Mouse (Mus musculus): ENCODE measurements around the gene Clec18a. TPM values are rescaled to one million over a fixed set of nuclear protein-coding genes. Genes with fewer than 3 reads are reported as not detected.

Gene Clec18a
- polyA plus RNA-seq, 1 experiment from 2014 or later = 0.27 TPM

GRCm38 (mm10) chr8:111055661-111056060, 36.6 kb downstream of the Clec18a start:
- no peak for ATAC-seq (ENCODE audit: insufficient number of reproducible peaks, insufficient read depth, low FRiP score, low TSS enrichment, low read depth)
- no peaks in the 10 kb centered on the region for H3K27me3 ChIP-seq
- H3K36me3 ChIP-seq = peaks cover 51% of the 10 kb centered on the region
- no peak overlapping the region for H3K9ac ChIP-seq
- H3K4me2 ChIP-seq = no peak overlapping the region
- H3K27ac ChIP-seq = no peak overlapping the region
- 64% methylated on average over 2 of the region's 2 CpGs for WGBS
- H3K4me1 ChIP-seq = peaks cover 24% of the 10 kb centered on the region
- peak overlapping the region; percentile 95 for H3K4me3 ChIP-seq
- no peaks in the 10 kb centered on the region for H3K9me3 ChIP-seq

DNA sequence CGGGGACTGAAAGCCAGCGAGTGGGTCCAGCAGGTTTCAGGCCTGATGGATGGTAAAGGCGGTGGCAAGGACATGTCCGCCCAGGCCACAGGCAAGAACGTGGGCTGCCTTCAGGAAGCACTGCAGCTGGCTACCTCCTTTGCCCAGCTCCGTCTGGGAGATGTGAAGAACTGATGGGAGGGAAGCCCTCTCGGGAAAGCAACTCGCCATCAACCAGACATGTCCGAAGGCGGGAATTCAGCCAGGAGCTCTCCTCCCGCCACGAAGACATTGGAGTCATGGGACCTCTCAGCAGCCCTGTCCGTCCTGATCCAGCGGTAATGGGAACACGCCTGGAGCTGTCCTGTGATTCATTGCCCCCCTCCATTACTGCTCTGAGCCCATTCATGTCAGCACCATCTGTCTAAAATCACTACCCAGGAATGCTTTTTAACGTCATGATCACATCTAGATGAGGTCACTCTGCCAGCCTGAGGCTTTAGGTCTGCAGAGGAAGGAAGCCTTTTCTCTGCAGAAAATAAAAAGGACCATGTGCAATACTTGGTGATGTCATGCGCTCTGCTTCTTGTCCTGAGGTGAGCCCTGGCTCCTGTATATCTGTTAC, 37.1 kb downstream of the Clec18a start:
- H3K4me3 ChIP-seq = no peak overlapping the region
- H3K36me3 ChIP-seq = peaks cover 57% of the 10 kb centered on the region
- WGBS = 91% methylated on average over 17 of the region's 17 CpGs
- ATAC-seq (ENCODE audit: insufficient number of reproducible peaks, insufficient read depth, low FRiP score, low TSS enrichment, low read depth) = no peak
- no peak overlapping the region for H3K4me2 ChIP-seq
- H3K9me3 ChIP-seq = no peaks in the 10 kb centered on the region
- no peak overlapping the region for H3K9ac ChIP-seq
- no peak overlapping the region for H3K27ac ChIP-seq
- H3K4me1 ChIP-seq = peaks cover 24% of the 10 kb centered on the region
- no peaks in the 10 kb centered on the region for H3K27me3 ChIP-seq

GRCm38 (mm10) chr8:111053827-111054518, 38.3 kb downstream of the Clec18a start:
- Histone ChIP-seq H3K36me3 (peaks cover 68% of the 10 kb centered on the region), H3K9ac (no peak overlapping the region), H3K27ac (no peak overlapping the region), H3K9me3 (no peaks in the 10 kb centered on the region), H3K4me3 (no peak overlapping the region), H3K4me1 (peaks cover 16% of the 10 kb centered on the region), H3K4me2 (no peak overlapping the region), H3K27me3 (no peaks in the 10 kb centered on the region)
- 93% methylated on average over 12 of the region's 12 CpGs for WGBS
- no peak for ATAC-seq (ENCODE audit: insufficient number of reproducible peaks, insufficient read depth, low FRiP score, low TSS enrichment, low read depth)

GRCm38 (mm10) chr8:111049106-111049505, 43.1 kb downstream of the Clec18a start:
- ATAC-seq (ENCODE audit: insufficient number of reproducible peaks, insufficient read depth, low FRiP score, low TSS enrichment, low read depth) = no peak
- H3K4me2 ChIP-seq = no peak overlapping the region
- no peak overlapping the region for H3K9ac ChIP-seq
- no peaks in the 10 kb centered on the region for H3K27me3 ChIP-seq
- WGBS = 91% methylated on average over 7 of the region's 7 CpGs
- H3K27ac ChIP-seq = no peak overlapping the region
- peaks cover 99% of the 10 kb centered on the region for H3K36me3 ChIP-seq
- no peaks in the 10 kb centered on the region for H3K9me3 ChIP-seq
- H3K4me1 ChIP-seq = no peaks in the 10 kb centered on the region
- no peak overlapping the region for H3K4me3 ChIP-seq

- 95% methylated on average over 2 of the region's 2 CpGs for WGBS
- H3K27ac ChIP-seq = no peak overlapping the region
- ATAC-seq (ENCODE audit: insufficient number of reproducible peaks, insufficient read depth, low FRiP score, low TSS enrichment, low read depth) = no peak
Measured at GRCm38 (mm10) chr8:111048694-111049093, 43.5 kb downstream of the Clec18a start.

GRCm38 (mm10) chr8:111044003-111044734, 48.1 kb downstream of the Clec18a start:
- H3K4me1 ChIP-seq = no peaks in the 10 kb centered on the region
- H3K27ac ChIP-seq = no peak overlapping the region
- no peaks in the 10 kb centered on the region for H3K9me3 ChIP-seq
- no peak overlapping the region for H3K4me3 ChIP-seq
- H3K36me3 ChIP-seq = peaks cover 96% of the 10 kb centered on the region
- no peak overlapping the region for H3K9ac ChIP-seq
- 43% methylated on average over 2 of the region's 2 CpGs for WGBS
- H3K4me2 ChIP-seq = no peak overlapping the region
- no peak for ATAC-seq (ENCODE audit: insufficient number of reproducible peaks, insufficient read depth, low FRiP score, low TSS enrichment, low read depth)
- no peaks in the 10 kb centered on the region for H3K27me3 ChIP-seq

More at GRCm38 (mm10) chr8:111048694-111049093, 43.5 kb downstream of the Clec18a start:
- no peaks in the 10 kb centered on the region for H3K9me3 ChIP-seq
- no peaks in the 10 kb centered on the region for H3K4me1 ChIP-seq
- H3K27me3 ChIP-seq = no peaks in the 10 kb centered on the region
- no peak overlapping the region for H3K4me2 ChIP-seq
- no peak overlapping the region for H3K4me3 ChIP-seq
- peaks cover 99% of the 10 kb centered on the region for H3K36me3 ChIP-seq
- no peak overlapping the region for H3K9ac ChIP-seq

DNA sequence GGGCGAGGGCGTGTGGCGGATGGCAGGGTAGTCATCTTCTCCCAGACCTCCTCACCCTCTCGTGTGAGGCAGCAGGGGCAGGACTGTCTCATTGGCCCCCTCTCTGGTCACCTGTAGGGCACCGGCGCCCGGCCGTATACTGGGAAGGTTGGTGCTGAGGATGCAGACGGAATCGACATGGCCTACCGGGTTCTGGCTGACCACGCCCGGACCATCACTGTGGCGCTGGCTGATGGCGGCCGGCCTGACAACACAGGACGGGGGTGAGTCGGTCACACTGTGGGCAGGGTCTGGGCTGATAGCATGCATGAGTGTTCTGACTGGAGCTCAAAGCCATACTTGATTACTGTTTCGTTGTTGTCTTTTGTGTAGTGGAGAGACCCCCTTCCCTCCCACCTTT, 49.7 kb downstream of the Clec18a start:
- Histone ChIP-seq H3K27ac (no peak overlapping the region), H3K27me3 (no peaks in the 10 kb centered on the region), H3K4me1 (no peaks in the 10 kb centered on the region), H3K4me3 (no peak overlapping the region), H3K36me3 (peaks cover 94% of the 10 kb centered on the region), H3K9me3 (no peaks in the 10 kb centered on the region), H3K9ac (no peak overlapping the region), H3K4me2 (no peak overlapping the region)
- ATAC-seq (ENCODE audit: insufficient number of reproducible peaks, insufficient read depth, low FRiP score, low TSS enrichment, low read depth) = no peak
- 95% methylated on average over 19 of the region's 19 CpGs for WGBS

DNA sequence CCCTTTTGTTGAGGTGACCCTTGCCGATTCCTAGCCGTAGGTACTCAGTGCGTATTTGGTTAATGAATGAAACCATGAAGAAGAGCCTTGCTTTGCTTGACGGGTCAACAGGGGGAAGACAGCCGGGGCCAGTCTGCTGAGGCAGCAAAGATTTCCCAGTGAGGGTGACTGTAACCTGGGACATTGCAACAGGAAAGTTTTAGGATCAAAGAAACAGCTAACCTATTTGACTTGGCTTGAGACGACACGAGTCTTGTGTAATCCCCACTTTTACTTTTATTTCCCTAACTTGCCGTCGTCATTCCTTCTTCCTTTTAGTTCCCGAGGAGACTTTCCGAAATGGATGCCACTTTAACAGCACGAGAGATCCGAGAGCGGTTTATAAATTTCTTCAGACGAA, 55.6 kb downstream of the Clec18a start:
- Histone ChIP-seq H3K4me2 (no peak overlapping the region), H3K4me3 (no peak overlapping the region), H3K36me3 (peaks cover 47% of the 10 kb centered on the region), H3K27ac (no peak overlapping the region), H3K9ac (no peak overlapping the region), H3K27me3 (peaks cover 3% of the 10 kb centered on the region), H3K9me3 (no peaks in the 10 kb centered on the region), H3K4me1 (peaks cover 15% of the 10 kb centered on the region)
- WGBS = 93% methylated on average over 15 of the region's 15 CpGs
- ATAC-seq (ENCODE audit: insufficient number of reproducible peaks, insufficient read depth, low FRiP score, low TSS enrichment, low read depth) = no peak

GRCm38 (mm10) chr8:111034276-111034675, 58.0 kb downstream of the Clec18a start:
- Histone ChIP-seq H3K27me3 (peaks cover 6% of the 10 kb centered on the region), H3K9ac (peak overlapping the region; percentile 80), H3K27ac (peak overlapping the region; percentile 68; the same call in 1 of the 2 replicates), H3K9me3 (no peaks in the 10 kb centered on the region), H3K4me3 (peak overlapping the region; percentile 77), H3K36me3 (peaks cover 27% of the 10 kb centered on the region), H3K4me1 (peaks cover 15% of the 10 kb centered on the region), H3K4me2 (peak overlapping the region; percentile 74)
- no peak for ATAC-seq (ENCODE audit: insufficient number of reproducible peaks, insufficient read depth, low FRiP score, low TSS enrichment, low read depth)
- WGBS = 18% methylated on average over 12 of the region's 12 CpGs

GRCm38 (mm10) chr8:111033482-111034215, 58.6 kb downstream of the Clec18a start:
- H3K27ac ChIP-seq = peak overlapping the region; percentile 68; the same call in 1 of the 2 replicates
- H3K36me3 ChIP-seq = peaks cover 21% of the 10 kb centered on the region

GRCm38 (mm10) chr8:111032916-111033315, 59.3 kb downstream of the Clec18a start, which contains the start of gene Aars:
Gene Aars, plus strand, starts transcription at chr8:111033144.
- no peak for ATAC-seq (ENCODE audit: insufficient number of reproducible peaks, insufficient read depth, low FRiP score, low TSS enrichment, low read depth)
- Histone ChIP-seq H3K9me3 (no peaks in the 10 kb centered on the region), H3K9ac (peak within 1 kb of the TSS; percentile 80), H3K27me3 (peaks cover 6% of the 10 kb centered on the region), H3K36me3 (peaks cover 15% of the 10 kb centered on the region), H3K4me3 (peak within 1 kb of the TSS; percentile 77), H3K4me2 (peak within 1 kb of the TSS; percentile 74), H3K27ac (peak within 1 kb of the TSS; percentile 68; the same call in 1 of the 2 replicates), H3K4me1 (peaks cover 15% of the 10 kb centered on the region)
- 95% methylated on average over 7 of the region's 7 CpGs for WGBS

More at GRCm38 (mm10) chr8:111033482-111034215, 58.6 kb downstream of the Clec18a start:
- peak overlapping the region; percentile 77 for H3K4me3 ChIP-seq
- peak overlapping the region; percentile 74 for H3K4me2 ChIP-seq
- H3K9me3 ChIP-seq = no peaks in the 10 kb centered on the region
- H3K9ac ChIP-seq = peak overlapping the region; percentile 80
- WGBS = 6% methylated on average over 37 of the region's 37 CpGs
- peaks cover 15% of the 10 kb centered on the region for H3K4me1 ChIP-seq
- peak; percentile 100 for ATAC-seq (ENCODE audit: insufficient number of reproducible peaks, insufficient read depth, low FRiP score, low TSS enrichment, low read depth)
- H3K27me3 ChIP-seq = peaks cover 6% of the 10 kb centered on the region
